Mouse (Mus musculus): ENCODE data around the gene Auts2.

GRCm38 (mm10) chr5:132498896-132499295 lies 44.2 kb downstream of the Auts2 start:
- TF ChIP-seq CTCF (IDR thresholded peaks at IDR 0.05; ENCODE audit: low read depth): no peak
- no peak for TF ChIP-seq EP300 (IDR thresholded peaks at IDR 0.05; ENCODE audit: low read depth)
